Mouse (Mus musculus) lung, postnatal 14 days (tissue): ENCODE data around the gene Ephb4.

Source experiments
- DNase-seq: peaks from one replicate; pipeline ENCODE4 v3.0.0; 2021

Gene Ephb4

GRCm38 (mm10) chr5:137349384-137350204 is at the start of gene Ephb4:
Gene Ephb4, plus strand, starts transcription at chr5:137350109.
- DNase-seq: peak; percentile 93

GRCm38 (mm10) chr5:137301253-137301652 is 48.7 kb upstream of the Ephb4 start:
- no peak for DNase-seq

GRCm38 (mm10) chr5:137303609-137304008 is 46.3 kb upstream of the Ephb4 start:
- DNase-seq: no peak

GRCm38 (mm10) chr5:137304165-137304564 is 45.7 kb upstream of the Ephb4 start:
- no peak for DNase-seq

- DNase-seq: no peak
These were observed 45.1 kb upstream of the Ephb4 start for GRCm38 (mm10) chr5:137304816-137305215.

- no peak for DNase-seq
These were observed 44.1 kb upstream of the Ephb4 start for GRCm38 (mm10) chr5:137305822-137306221.

GRCm38 (mm10) chr5:137306439-137307005 is 43.4 kb upstream of the Ephb4 start:
- no peak for DNase-seq

- DNase-seq: peak; percentile 91
These were observed 42.6 kb upstream of the Ephb4 start, which contains the start of gene Srrt for GRCm38 (mm10) chr5:137307071-137307912. Gene Srrt, minus strand, starts transcription at chr5:137307674.

- no peak for DNase-seq
These were observed 41.6 kb upstream of the Ephb4 start for GRCm38 (mm10) chr5:137308356-137308755.

GRCm38 (mm10) chr5:137313466-137314192 is 36.3 kb upstream of the Ephb4 start:
- peak; percentile 40 for DNase-seq

- DNase-seq: peak; percentile 89
These were observed 35.5 kb upstream of the Ephb4 start, which contains the start of gene Trip6 for GRCm38 (mm10) chr5:137314193-137315083. Gene Trip6, minus strand, starts transcription at chr5:137314404.

GRCm38 (mm10) chr5:137315084-137315903 is 34.6 kb upstream of the Ephb4 start:
- peak; percentile 63 for DNase-seq

GRCm38 (mm10) chr5:137317361-137317760 is 32.5 kb upstream of the Ephb4 start:
- DNase-seq: no peak

GRCm38 (mm10) chr5:137318570-137318969 is 31.3 kb upstream of the Ephb4 start:
- DNase-seq: no peak

- no peak for DNase-seq
These were observed 28.9 kb upstream of the Ephb4 start for GRCm38 (mm10) chr5:137320996-137321395.

GRCm38 (mm10) chr5:137330910-137331309 is 19.0 kb upstream of the Ephb4 start:
- no peak for DNase-seq

- DNase-seq: no peak
These were observed 16.9 kb upstream of the Ephb4 start for GRCm38 (mm10) chr5:137332857-137333511.

GRCm38 (mm10) chr5:137333512-137334174 is 16.3 kb upstream of the Ephb4 start, which contains the start of gene Slc12a9:
Gene Slc12a9, minus strand, starts transcription at chr5:137333597.
- peak; percentile 96 for DNase-seq

GRCm38 (mm10) chr5:137334317-137334716 is 15.6 kb upstream of the Ephb4 start:
- DNase-seq: no peak
